Mouse (Mus musculus) megakaryocyte progenitor cell, adult 5-6 weeks (primary cell): ENCODE measurements around the gene Armcx5. TPM values are rescaled to one million over a fixed set of nuclear protein-coding genes. Genes with fewer than 3 reads are reported as not detected.
"Not testable (repeated sequence)": the region's sequence is repeated elsewhere in the genome, so short reads cannot be mapped to it uniquely, and the experiment has no call there.

Experiments used
- ATAC-seq: replicated peaks from 2 replicates; pipeline ENCODE4 v1.8.0; 2016; ENCODE audit warnings: mild to moderate bottlenecking, moderate TSS enrichment, inconsistent platforms; ENCODE audit not compliant: poor library complexity
- total RNA-seq, 2 experiments: library from RNA; stranded (forward) in 1 of 2; stranded (reverse) in 1 of 2; fragments of 157-497, 149-512 nt in 1 of 2; fragments of 200-1000 nt in 1 of 2; gene quantifications; 2 replicates each; pipeline versions ENCODE4 v1.2.3 to v1.2.4; 2015 to 2017

The Armcx5 gene
- total RNA-seq (2015): 10.7 and 11.3 TPM in 2 replicates
- 6.7 and 7.6 TPM in 2 replicates for total RNA-seq (2017)

DNA sequence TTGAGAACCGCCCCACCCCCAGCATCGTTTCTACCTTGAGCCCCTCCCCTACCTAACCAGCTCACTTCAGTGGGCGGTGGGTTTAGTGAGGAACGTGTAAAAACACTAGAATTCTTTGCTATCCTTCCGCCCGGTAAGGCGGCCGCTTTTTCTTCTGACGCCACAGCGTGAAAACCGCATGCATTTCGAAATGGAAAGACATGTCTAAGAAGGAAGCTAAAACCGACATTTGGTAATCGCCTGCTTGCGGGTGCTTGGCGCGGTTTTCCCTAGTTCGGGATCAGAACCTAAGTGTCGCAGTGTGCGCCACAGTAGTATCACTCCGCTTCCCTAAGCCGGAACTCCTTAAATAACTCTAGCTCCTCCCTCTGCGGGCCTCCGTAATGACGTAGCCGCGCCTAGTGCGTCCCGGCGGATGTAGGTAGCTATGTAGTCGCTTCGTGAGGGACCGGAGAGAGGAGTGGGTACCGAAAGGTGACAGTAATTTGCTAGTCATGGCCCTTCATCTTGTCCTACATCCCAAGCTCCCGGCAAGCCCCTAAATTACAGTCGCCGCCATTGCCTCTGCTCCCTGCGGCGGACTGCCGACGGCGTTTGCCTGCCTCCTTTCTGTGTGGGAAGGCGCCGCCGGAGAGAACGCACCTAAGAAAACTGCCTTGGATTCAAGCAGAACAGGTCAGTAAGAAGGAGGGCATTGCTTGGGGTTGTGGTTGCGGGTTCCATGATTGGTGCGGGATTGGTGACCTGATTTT, at the start of gene Armcx5, which contains the start of gene Gprasp1:
Gene Armcx5 (plus strand): TSS at position 430 of the 752 bp plus-strand sequence.
Gene Gprasp1 (plus strand): TSS at position 430 of the 752 bp plus-strand sequence.
- ATAC-seq: peak; percentile 99

DNA sequence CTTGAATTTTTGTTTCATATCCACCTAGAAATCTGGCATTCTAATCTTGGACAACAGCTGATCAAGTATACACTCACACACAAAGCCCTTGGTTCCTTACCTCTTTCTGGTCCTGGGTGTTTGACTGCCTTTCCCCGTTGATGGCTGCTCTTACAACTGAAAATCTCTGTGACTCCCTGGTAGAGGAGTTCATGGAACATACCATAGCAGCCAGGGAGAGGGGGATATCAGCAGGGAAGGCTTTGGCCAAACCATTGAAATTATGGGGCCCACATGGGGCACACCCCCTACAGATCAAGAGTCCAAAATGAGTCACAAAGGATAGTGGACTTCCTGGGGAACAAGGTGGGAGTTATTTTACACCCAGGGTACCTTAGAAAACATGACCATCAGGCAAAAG, 48.9 kb upstream of the Armcx5 start, which contains the start of gene Tcp11x2:
Gene Tcp11x2 (minus strand): TSS at position 158 of the 400 bp plus-strand sequence.
- no peak for ATAC-seq

DNA sequence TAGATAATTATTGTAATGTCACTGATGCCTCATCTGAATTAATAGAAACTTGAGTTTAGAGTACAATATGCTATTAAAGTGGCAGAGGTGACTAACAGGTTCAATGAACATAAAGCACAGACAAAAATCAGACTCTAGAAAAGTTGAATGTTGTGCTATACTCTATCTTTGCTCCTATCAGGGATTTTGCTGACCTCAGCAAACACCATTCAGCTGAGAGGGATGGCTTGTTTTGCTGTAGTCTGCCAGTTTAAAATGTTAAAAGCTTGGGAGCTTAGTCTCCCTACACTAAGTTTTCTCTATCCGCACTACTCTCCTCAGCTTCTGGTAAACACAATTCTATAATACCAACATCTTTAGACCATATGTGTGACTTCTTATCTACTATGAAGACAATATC, 39.4 kb upstream of the Armcx5 start:
- no peak for ATAC-seq

DNA sequence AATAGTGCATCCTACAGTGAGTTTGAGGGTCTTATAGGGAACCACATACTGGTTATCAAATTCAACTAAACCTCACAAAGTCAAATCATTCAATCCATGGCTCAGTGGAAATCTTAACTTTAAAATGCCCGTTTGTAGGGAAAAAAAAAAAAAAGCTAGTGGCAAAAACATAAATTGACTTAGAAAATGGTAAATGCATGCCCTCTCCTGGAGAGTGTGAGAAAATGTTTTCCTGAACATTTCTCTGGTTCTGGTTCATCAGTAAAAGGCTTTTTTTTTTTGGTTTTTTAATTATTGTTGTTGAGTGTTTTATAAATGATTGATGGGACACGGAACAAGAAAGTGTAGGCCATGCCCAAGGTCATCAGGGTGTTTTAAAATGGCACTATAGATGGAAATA, 38.2 kb upstream of the Armcx5 start:
- ATAC-seq: no peak

DNA sequence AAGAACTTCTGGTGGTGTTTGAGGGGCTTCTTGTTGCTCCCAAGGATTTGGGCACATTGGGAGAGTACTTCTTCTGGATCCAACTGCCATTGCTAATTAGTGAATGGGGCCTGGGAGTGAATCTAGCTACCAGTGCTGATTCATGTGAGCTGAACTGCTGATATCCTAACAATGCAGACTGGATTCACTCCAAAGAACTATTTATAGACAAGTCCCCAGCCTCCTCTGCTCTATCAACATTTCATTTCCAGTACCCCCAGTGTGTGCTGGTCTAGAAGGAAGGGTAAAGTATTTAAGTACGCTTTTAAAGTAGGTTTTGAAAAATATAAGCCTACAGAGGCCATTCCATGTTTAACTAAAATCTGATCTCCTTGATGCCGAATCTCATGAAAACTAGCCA, 29.7 kb upstream of the Armcx5 start:
- no peak for ATAC-seq

DNA sequence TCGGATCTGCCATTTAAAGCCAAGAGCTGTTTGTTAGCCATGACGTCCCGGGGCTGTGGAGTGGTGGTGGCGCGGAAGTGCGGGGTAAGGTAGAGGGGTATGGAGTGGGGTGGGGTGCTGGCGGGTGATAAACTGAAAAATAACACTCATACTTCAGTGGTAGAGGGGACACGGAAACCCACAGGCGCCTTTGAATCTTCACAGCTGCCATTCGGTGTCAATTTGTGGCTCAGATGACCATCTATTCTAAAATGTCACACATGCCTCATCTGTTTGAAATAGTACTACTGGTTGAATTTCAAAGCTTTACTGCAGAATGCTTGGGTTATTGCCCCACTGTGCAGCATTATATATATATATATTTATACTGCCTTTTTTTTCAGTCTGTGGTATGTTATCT, 17.4 kb upstream of the Armcx5 start, which contains the start of gene Tmsb15a:
Gene Tmsb15a (minus strand): TSS at position 101 of the 400 bp plus-strand sequence.
- ATAC-seq: no peak

DNA sequence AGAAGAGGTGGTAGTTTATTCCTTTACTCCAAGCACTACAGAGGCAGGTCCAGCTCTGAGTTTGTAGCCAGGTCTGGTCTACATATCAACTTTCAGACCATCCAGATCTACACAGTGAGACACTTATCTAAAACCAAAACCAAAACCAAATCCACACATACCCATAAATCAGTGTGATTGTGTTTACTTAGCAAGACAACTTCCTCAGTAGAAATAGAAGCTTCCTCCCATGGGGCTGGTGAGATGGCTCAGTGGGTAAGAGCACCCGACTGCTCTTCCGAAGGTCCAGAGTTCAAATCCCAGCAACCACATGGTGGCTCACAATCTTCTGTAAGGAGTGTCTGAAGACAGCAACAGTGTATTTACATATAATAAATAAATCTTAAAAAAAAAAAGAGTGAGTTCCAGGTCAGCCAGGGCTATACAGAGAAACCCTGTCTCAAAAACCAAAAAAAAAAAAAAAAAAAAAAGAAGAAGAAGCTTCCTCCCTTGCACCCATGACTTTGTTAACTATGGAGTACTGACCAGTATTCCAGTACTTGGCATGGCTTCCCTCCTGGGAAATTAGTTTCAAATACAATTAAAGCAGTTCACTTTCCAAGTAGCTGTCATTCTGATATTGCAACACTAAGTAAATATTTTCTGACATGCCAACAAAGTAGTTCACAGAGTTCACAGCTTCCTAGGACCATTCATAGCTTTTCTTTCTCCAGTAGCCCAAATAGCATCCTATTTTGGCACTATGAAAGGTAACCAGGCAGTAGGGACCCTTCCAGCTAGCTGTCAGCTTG, 3.6 kb upstream of the Armcx5 start:
- ATAC-seq: no peak

DNA sequence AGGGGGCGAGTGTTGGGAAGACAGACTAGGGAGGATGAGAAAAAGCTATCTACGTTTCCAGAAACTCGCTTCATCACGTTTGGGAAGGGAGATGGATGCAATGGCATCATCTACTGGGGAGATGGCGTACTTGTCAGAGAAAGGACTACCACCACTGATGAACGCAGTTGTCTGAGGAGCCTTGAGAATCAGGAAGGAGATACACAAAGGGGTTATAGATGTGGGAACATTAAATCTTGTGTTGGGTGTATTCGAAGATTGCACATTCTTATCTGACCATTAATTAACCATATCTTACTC, 473 bp downstream of the Armcx5 start:
- peak; percentile 29 for ATAC-seq

DNA sequence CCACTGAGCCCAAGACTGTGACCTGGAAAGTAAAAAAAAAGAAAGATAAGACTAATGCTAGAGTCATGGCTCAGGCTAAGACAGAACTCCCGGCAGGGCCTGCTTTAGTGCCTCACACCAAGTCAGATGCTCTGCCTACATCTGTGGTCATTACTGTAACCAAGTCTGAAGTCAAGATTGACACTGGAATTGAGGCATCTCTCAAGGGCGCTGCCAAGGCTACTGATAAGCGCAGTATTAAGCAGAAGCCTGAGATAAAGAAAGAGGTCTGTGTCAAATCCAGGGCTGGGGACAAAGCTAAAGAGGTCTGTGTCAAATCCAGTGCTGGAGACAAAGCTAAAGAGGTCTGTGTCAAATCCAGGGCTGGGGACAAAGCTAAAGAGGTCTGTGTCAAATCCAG, 2.8 kb downstream of the Armcx5 start:
- not testable (repeated sequence) for ATAC-seq

DNA sequence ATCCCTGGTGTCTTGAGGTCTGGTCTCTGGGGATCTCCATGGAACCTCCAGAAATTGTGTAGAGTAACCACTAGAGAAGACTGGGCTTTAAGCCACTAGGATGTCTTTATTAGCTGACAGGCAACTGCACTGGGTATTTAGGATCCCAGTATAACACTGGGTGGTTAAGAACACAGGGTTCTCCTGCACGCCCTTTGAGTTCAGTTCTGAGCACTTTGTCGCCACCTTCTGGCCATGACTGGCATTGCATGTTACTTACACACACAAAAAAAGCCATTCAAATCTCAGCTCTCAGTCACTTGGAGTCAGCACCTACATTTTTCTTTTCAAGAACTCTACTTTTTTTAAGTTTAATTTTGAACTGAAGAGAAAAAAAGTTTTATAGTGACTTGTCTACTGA, 10.3 kb downstream of the Armcx5 start:
- ATAC-seq: peak; percentile 90

DNA sequence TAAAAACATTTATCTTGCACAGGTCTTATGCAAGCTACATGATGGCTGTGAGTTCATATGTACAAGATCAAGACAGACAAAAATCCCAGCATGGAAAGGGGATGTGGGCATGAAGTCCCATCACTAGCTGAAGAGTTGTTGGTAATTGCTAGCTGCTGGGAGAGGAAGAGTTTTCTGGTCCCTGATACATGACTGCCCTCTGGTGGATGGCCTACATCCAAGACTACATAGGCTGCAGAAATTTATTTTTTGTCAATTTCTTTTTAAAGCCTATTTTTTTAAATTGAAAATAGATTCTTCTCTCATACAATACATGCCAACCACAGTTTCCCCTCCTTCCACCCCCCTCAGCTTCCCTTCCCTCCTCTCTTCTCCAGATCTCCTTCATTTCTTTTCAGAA, 19.2 kb downstream of the Armcx5 start:
- ATAC-seq: peak; percentile 71; the same call in 1 of the 2 replicates

DNA sequence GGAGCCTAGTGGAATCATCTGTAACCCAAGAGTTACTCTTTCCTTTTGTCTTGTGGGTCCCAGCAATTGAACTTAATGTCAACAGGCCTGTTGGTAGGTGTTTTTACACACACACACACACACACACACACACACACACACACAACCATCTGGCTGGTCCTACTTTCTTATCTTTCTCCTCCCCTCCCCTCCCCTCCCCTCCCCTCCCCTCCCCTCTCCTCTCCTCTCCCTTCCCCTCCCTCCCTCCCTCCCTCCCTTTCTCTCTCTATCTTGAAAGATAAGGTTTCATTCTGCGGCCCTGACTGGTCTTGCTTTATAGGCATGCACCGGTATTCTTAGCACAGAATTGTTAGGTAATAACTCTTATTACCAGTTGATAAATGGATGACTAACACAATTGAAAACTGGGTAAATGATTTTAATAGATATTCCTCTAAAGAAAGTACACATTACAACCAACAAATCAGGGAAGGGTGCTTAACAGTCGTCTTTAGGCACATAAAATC, 25.6 kb downstream of the Armcx5 start:
- no peak for ATAC-seq

DNA sequence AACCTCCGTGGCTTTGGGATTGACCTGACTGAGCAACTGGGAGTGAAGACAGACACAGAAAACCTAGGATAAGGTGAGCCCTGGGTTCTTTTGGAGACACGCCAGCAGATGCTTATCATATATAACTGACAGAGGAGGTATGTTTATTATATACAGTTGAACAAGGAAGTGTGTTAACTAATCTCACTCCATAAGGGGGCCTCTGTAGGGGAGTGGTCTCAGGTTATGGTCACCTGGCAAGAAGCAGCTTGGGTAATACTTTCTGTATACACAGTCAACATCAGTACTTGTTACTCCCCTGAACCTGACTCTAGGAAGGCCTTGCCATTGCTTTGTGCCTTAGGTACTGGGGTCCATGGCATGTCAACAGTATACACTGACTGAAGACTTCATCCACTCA, 26.0 kb downstream of the Armcx5 start:
- no peak for ATAC-seq

DNA sequence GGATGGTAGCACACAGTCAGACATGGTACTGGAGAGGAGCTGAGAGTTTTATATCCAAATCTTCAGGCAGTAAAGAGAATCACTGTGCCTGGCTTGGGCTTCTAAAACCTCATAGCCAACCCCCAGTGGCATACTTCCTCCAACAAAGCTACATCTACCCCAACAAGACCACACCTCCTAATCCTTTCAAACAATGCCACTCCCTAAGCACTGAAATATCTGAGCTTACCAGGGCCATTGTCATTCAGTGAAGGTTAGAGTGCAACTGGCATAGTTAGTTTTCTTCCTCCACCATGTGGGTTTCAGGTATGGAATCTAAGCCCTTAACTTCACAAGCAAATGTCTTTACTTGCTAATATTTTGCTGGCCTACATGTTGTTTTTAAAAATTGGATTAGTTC, 49.0 kb downstream of the Armcx5 start:
- no peak for ATAC-seq

DNA sequence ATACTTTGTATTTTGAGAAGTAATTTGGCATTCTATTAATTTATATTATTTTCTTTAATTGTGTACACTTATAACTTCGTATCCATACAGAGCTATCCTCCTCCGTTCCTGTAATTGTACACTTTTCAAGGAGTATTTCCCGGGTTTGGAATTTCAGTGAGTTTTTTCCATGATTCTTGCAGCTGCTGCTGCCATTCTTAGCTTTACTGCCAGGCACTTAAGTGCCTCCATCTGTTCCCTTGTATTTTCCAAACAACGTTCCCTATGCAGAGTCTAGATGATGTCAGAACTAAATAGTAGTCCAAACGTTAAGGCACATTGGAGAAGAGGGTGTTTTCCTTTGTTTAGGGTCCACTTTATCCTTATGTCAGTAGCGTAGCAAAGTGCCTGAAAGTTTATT, 49.8 kb downstream of the Armcx5 start:
- ATAC-seq: no peak

DNA sequence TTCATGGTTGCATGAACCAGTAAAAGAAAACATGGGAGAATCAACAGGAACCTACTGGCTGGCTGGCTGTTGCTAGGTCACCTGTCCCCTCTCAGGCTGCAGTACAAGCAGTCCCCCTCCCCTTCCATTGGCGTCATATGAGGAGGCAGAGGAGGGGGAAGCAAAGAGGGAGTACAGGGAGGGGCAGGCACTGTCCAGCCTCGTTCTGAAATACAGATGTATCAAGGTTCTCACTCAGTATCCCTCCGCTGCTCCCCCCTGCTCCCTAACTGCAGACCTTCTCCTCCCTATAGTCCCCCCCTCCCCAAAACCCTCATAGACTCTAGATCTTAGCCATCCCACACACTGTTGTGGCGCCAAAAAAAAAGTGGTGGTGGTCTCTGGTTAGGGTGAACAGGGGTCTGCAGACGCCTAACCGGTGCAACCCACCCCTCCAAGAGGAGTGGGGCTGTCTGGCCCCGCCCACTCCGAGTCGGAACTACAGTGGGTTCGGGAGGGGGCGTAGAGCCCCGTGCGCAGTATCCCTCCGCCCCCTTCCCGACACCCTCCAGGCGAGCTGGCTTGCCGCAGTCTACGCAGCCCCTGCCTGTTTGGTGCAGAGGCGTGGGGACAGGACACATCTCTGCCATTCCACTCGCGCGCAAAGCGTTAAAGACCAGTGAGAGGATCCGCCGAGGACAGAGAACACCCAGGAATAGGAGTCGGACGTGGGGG, 53.2 kb downstream of the Armcx5 start:
- peak; percentile 78 for ATAC-seq

DNA sequence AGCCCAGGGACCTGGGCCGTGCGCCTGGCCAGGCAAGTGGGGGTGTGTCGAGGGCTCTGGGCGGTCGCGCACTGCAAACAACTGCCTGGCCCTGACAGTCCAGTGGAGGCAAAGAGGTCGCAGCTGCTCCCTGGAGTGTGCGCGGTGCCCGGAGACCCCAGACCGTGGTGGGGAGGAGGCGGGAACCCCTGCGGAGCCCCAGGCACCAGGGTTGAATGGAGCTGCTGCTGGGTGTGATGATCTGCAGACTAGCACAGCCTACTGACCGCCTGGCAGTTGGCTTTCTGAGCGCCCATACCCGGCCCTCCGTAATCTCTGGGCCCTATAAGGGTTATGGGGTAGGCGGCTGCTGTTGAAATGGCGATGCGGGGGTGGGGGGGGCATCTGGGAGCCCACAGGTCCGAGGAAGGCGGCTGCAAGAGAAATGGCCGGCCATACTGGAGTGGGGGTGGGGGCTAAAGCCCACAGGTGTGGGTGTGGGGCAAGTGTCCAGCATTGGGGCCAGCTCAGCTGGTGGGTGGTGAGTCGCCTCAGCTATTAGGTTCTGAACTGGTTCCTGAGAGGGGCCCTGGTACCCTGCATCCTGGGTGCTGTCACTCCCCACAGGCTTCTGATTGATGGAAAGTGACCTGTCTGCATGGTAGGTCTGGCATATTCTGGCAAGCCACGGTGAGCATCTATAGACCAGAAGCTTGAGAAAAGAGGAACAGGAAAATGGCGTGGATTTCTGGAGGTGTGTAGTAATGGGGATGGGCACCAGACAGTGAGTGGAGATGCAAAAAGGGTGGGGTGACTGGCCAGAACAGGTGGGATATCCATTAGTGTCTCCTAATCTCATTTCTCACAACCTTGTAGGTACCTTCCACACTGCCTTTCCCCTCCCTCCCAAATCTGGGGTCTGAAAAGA, 54.0 kb downstream of the Armcx5 start:
- peak; percentile 40 for ATAC-seq
